Mouse (Mus musculus) right cerebral cortex, adult 2 months (tissue): ENCODE measurements around the gene Metrnl.

ENCODE experiments used
- DNase-seq, 2 experiments: peaks; one replicate each; pipeline ENCODE4 v3.0.0; 2021 to 2022; ENCODE audit warnings: low spot score in 2 of 2

Metrnl gene

GRCm38 (mm10) chr11:121685491-121686001 lies 15.8 kb upstream of the Metrnl start:
- DNase-seq = no peak

GRCm38 (mm10) chr11:121686091-121686490 lies 15.3 kb upstream of the Metrnl start:
- DNase-seq = no peak

- DNase-seq = no peak
These were observed 14.7 kb upstream of the Metrnl start for GRCm38 (mm10) chr11:121686674-121687073.

GRCm38 (mm10) chr11:121688024-121688423 lies 13.3 kb upstream of the Metrnl start:
- no peak for DNase-seq

- no peak for DNase-seq
These were observed 5.9 kb upstream of the Metrnl start for GRCm38 (mm10) chr11:121695304-121696064.

GRCm38 (mm10) chr11:121697271-121697670 lies 4.1 kb upstream of the Metrnl start:
- DNase-seq = no peak

GRCm38 (mm10) chr11:121698381-121698955 lies 2.9 kb upstream of the Metrnl start:
- no peak for DNase-seq

GRCm38 (mm10) chr11:121702111-121702894 lies 959 bp downstream of the Metrnl start:
- peak; percentile 58 to 81 for DNase-seq

- DNase-seq = peak; percentile 71 to 72
These were observed 1.7 kb downstream of the Metrnl start for GRCm38 (mm10) chr11:121702895-121703618.

- DNase-seq = no peak
These were observed 2.4 kb downstream of the Metrnl start for GRCm38 (mm10) chr11:121703619-121704215.

GRCm38 (mm10) chr11:121706521-121707005 lies 5.2 kb downstream of the Metrnl start:
- DNase-seq = peak; percentile 39 to 59

- no peak for DNase-seq
These were observed 7.9 kb downstream of the Metrnl start for GRCm38 (mm10) chr11:121709278-121709677.

GRCm38 (mm10) chr11:121710245-121710644 lies 8.9 kb downstream of the Metrnl start:
- no peak for DNase-seq

GRCm38 (mm10) chr11:121712987-121713386 lies 11.6 kb downstream of the Metrnl start:
- no peak for DNase-seq

GRCm38 (mm10) chr11:121713569-121713968 lies 12.2 kb downstream of the Metrnl start:
- DNase-seq = no peak

- no peak for DNase-seq
These were observed 13.6 kb downstream of the Metrnl start for GRCm38 (mm10) chr11:121714745-121715485.

- no peak for DNase-seq
These were observed 16.4 kb downstream of the Metrnl start for GRCm38 (mm10) chr11:121717724-121718123.

GRCm38 (mm10) chr11:121720752-121721151 lies 19.4 kb downstream of the Metrnl start:
- DNase-seq = no peak

- DNase-seq = no peak
These were observed 21.1 kb downstream of the Metrnl start for GRCm38 (mm10) chr11:121722434-121722833.

GRCm38 (mm10) chr11:121726625-121727024 lies 25.3 kb downstream of the Metrnl start:
- no peak for DNase-seq
